Mouse (Mus musculus) thymus, postnatal 0 days (tissue): ENCODE measurements at regions not wholly inside any gene's neighbourhood (a gene's known extent, or its start where the extent isn't known, plus 50 kb on each side); places are given as distances from the start of the nearest gene placed in this dataset.
"Not testable (repeated sequence)": the region's sequence is repeated elsewhere in the genome, so short reads cannot be mapped to it uniquely, and the experiment has no call there.

Source experiments
- DNase-seq: peaks from one replicate; pipeline ENCODE4 v3.0.0-alpha.2; 2015; ENCODE audit warnings: low spot score

DNA sequence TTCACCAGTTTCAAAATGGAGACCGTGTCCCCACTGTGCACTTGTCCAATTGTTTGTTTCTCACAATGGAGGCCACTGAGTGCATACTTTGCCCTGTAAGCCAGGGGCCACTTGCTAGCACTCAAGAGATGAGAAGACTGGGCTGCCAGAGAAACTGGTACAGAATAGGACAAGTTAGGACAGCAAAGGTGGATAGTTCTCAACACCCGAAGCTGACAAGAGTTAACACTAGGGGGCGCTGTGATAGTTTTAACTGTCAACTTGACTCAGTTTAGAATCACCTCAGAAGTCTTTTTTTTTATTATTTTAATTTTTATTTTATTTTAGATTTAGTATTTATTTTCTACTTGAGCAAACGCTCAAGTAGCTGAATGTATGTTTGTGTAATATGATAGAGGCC, 188.2 kb upstream of the Asap2 start:
- DNase-seq, result not testable (repeated sequence)

DNA sequence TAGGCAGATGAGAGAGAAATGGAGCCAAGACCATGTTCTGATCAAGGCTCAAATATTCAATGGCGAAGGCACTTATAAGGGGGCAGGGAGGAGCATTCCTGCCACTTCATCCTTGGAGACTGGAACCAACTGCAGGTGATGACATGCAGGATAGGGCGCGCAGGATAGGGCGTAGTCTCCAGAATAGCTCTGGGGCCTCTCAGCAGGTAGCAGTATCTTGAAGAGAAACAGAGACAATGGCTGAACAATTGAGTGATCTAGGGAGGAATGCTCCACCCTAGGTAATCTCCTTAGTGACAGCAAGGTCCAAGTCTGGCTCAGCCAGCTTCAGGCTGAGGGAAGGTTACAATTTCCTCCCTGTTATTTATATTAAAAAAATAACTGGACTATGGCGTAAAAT, 184.8 kb upstream of the Asap2 start:
- not testable (repeated sequence) for DNase-seq

DNA sequence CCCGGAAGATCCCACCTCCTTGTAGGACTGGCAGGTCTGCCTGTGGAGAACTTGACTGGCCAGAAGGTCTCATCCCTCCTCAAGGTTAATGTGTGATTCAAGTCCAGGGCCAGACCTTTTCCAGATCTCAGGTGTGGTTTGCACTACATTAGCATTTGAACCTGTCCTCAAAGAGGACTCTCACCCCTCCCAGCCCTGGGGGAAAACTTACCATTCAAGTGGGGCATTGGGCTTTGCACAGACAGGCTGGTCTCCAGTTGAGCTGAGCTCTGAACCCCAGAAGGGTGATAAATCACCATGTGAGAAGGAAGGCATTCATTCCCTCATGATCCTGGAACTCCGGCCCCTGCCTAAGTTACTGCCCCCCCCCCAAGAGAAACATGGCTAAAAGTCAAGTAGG, 183.6 kb upstream of the Asap2 start:
- no peak for DNase-seq

DNA sequence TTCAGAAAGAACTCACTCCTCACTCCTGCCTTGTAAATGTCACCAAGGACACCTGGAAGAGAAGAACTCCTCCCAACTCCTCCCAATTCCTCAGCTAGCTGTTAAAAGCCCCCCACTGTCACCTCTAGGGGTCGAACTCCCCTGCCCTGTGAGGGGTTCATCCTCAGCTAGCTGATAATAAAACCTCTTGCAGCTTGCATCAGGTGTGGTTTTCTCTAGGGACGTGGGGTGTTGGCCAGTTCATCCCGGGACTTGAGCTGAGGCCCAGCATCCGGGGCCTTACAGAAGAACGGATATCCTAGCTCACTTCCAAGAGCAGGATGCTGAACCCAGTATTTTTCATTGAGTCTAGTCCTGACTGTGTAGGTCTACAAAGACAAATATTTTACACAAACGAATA, 176.4 kb upstream of the Asap2 start:
- not testable (repeated sequence) for DNase-seq

DNA sequence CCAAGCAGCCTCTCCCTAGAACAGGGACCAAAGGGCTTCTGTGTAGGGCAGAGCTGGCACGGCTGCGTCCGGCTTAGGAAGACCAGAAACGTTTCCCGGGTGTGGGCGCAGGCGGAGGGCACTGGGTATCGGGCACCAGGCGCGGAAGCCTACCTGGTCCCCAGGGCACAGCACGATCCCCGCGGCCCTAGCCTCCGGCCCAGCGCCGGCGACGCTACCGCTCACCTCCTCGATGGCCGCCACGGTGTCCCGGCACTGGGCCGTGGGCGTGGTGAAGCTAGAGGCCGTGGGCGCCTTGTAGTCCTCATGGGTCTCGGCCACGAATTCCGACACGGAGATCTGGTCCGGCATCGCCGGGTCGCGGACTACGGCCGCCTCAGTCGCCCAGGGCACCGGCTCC, 175.1 kb upstream of the Asap2 start:
- DNase-seq, result not testable (repeated sequence)

DNA sequence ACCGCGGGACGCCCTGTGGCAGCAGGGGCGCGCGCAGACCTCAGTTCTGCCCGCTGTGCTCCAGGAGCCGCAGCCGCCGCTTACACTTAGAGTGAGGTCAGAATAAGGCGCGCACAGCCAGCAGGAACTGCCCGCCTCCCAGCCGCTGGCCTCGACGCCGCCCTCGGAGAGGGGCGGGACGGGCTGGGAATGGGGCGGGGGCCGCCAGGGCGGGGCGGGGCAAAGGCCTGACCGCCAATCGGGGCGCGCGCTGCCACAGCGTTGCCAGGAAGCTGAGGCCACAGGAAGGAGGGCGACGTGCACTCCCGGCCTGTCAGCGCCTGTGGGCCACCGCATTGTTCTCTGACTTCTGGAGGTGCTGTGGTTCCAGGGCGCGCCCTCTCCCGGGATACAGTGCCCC, 174.7 kb upstream of the Asap2 start:
- peak; percentile 69 for DNase-seq

DNA sequence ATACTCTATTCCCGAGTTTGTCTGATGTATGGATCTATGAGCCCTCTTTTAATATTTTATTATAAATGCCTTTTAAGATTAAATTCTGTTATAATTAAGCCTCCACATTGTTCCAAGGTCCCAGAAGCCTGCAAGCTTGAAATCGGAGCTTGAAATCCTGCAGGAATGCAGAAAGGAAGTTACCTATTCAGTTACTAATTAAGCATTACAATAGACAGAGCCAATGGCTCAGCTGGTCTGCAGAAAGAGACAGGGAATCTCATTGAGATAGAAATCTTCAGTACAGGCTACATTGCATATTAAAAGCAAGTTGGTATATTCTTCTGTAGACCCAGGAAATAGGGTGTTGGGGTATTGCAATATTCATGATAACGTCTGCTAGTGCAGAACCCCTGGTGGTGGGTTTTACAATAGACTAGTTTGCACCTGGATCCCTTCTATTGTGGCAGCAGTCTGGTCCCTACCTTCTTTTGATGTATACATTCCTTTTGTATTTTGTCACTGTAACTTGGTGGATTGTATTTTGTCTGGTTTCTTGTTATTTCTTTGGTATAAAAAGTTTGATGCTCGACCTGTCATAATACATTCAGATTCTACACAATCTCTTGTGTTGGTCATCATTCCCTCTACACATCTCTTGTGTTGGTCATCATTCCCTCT, 146.5 kb upstream of the Asap2 start:
- DNase-seq, result not testable (repeated sequence)

DNA sequence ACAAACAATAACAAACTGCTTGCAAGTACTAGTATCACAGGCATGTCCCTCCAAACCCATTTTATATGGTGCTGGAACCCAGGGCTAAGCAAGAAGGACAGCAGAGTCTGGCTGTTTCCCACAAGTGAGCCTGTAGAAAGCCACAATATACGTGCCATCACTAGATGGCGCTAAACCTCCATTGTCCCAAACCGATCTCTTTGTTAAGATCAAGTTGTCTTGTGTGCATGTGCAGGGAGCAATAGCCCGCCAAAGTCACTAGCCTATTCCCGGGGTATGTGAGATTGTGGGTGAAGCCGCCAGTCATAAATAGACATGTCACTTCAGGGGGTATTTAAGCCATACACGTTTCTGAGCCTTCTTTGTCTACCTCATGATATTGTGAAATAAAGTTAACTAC, 145.4 kb upstream of the Asap2 start:
- DNase-seq, result peak; percentile 17

DNA sequence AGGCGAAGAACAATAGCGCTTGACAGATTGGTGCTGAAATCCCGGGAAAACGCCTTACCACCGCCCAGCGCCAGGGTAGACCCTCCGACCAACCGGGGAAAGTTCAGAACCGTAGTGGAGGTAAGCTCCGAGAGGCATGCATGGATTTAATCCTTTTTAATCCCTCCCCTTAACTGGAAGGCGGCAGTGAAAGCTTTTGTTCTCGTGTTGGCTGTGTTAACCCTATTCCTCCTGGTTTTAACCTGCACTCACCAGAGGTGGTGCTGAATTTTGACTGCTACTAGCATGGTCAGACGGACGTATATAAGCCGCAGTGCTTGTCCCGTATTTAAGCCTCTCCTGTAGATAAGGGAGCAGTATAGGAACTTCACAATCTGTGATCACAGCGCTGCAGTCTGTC, 145.0 kb upstream of the Asap2 start:
- DNase-seq, result no peak

DNA sequence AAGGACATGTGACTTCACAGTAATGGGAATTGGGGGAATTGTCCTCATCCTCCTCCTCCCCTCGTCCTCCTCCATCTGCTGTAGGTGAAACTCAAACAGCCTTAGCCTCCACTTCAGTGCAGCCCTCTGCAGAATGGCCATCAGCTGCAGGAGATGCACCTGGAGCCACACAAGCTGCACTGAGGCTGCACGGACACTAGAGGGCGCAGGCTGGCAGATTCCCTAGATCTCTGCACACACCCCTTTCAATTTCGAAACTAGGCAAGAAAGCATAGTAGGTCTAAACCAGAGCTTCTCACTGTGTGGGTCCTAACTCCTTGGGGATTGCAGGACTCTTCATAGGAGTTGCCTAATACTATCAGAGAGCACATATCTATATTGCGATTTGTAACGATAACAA, 106.2 kb upstream of the Asap2 start:
- DNase-seq, result not testable (repeated sequence)

DNA sequence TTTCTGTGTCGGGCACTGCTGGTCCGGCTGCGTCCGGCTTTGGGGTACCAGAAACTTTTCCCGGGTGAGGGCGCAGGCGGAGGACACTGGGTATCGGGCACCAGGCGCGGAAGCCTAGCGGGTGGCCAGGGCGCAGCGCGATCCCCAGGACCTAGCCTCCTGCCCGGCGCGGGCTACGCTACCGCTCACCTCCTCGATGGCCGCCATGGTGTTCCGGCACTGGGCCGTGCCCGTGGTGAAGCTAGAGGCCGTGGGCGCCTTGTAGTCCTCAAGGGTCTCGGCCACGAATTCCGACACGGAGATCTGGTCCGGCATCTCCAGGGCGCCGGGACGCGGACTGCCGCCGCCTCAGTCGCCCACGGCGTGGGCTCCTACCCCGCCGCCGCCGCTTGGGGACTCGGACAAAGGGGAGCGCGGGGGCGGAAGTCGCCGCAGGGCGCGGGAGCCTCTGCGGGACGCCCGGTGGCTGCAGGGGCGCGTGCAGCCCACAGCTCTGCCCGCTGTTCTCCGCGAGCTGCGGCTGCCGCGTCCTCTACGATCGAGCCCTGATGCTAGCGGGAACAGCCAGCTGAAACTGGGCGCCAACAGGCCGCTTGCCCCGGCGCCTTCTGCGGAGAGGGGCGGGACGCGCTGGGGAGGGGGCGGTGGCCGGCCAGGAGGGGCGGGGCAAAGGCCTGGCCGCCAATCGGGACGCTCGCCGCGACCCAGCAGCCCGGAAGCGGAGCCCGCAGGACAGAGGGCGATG, 69.4 kb upstream of the Asap2 start:
- peak; percentile 66 for DNase-seq

DNA sequence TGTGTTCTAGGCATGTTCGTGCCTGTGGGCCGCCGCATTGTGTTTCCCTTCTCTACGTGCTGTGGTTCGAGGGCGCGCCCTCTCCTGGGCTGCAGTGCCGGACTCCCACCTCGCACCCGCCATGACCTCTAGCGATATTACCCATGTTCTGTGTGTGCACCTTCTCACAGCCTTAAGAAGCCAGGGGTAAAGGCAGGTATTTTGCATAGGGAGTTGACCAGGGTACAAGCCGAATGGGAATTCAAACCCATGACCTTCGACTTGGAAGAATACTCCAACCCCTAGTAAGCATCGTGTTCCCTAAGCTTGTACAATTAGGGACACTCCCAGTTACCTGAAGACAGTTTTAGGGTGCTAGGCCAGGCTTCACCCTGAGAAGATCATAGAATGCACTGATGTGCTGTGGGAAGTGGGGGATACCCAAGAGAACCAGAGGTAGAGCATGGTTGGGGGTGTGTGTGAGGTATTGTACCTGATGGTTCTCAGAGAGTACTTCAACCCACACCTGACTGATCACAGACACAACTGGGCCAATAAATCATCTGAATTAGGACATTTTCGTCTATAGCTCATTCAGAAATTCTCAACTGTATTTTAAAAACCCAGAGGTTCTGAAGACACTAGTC, 68.7 kb upstream of the Asap2 start:
- DNase-seq, result not testable (repeated sequence)

DNA sequence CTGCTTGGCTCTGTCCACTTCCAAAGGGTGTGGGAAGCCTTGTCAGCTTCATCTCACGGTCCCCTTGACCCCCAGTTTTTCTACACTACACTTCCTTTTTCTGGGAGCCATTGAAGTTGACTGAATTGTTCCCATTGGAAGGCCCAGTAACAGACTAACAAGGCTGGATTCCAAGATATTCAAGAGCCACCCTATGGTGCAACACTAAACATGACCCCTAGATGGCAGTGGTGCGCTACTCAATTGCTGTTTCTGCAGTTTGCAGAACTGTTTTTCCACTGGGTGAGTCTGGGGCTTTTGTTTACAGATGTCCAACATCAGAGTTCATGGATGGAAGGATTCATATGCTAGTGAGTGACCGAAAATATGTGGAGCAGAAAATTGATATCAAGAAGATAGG, 61.3 kb upstream of the Asap2 start:
- peak; percentile 38 for DNase-seq
